Mouse (Mus musculus) embryo, embryonic 9.5 days (tissue): ENCODE data around the gene Bves.
A peak's percentile ranks its signal among the peaks of the same experiment; 100 is the strongest.
"Not testable (repeated sequence)": the region's sequence is repeated elsewhere in the genome, so short reads cannot be mapped to it uniquely, and the experiment has no call there.

Source experiments
- DNase-seq: peaks from one replicate; pipeline ENCODE4 v3.0.0-alpha.2; 2017; ENCODE audit errors: extremely low spot score

The Bves gene

GRCm38 (mm10) chr10:45335434-45336422 is at the start of gene Bves:
TSS of gene Bves (plus strand) at chr10:45335772.
- DNase-seq: peak; percentile 78

DNA sequence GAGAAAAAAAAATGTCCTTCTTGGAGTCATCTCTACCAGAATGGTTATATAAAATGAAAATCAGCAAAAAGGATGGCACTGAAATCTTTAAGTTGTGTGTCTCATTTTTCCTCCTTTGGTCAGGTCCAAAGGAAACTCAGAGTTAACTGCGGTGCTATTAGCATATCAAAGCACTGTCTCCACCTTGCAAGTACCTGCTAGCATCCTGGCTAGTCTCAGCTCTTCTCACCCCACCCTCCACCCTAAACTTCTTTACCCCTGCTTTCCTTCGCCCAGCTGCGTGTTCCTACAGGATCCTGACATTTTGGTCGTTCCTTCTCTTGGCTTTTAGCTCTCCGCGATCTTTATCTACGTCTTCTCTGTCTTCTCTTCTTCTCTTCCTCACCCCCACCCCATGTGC is 47.2 kb upstream of the Bves start:
- no peak for DNase-seq

GRCm38 (mm10) chr10:45289218-45290105 is 46.1 kb upstream of the Bves start:
- peak; percentile 60 for DNase-seq

GRCm38 (mm10) chr10:45290618-45291017 is 45.0 kb upstream of the Bves start:
- no peak for DNase-seq

- DNase-seq: not testable (repeated sequence)
Measured at GRCm38 (mm10) chr10:45292159-45292558, 43.4 kb upstream of the Bves start.

- DNase-seq: no peak
Measured at GRCm38 (mm10) chr10:45295093-45295492, 40.5 kb upstream of the Bves start.

- no peak for DNase-seq
Measured at GRCm38 (mm10) chr10:45298503-45298902, 37.1 kb upstream of the Bves start.

DNA sequence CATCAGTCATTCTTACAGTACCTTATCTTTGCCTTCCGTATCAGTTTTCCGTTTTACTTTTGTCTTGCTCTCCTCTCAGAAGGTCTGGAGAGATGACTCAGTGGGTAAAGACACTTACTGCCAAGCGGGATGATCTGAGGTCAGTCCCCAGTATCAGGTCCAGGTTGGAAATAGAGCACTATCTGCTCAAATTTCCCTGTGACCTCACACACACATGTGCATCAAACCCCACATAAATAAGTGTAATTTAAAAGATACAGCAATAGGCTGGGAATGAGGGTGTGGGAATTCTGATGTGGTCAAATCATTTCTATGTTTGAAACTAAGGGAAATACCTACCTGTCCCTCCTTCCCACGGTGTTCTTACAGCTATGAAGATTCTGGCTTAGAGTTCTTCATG is 36.1 kb upstream of the Bves start:
- no peak for DNase-seq

DNA sequence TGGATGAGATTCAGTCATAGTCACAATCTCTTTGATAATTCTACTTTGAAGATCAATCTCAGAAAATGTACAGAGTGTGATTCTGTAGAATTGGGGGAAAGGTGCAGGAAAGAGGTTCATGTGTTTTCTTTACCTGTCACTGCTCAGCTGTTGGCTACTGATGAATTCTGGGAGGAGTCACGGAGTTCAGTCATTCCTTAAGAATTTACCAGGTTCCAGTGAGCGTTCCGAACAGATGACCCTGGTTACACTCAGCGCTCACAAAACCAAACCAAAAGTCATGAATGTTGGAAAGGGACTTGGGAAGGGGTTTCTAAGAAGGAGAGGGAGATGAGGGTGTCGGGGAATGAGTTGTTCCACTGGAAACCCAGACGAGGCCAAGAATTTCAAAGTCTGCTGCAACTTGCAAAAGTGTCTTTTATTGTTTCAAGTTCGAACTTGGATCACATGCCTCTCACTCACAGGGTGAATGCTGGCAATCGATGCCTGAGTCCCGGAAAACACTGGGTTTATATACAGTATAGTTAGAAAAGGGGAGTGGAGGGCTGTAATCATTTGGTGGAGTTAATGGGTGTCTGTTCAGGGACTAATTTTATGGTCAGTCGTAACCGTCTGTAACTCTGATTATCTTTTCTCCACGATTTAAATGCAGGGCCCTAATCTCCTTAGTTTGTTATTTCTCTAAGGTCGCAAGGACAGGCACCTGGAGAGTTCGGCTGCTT is 32.1 kb upstream of the Bves start:
- DNase-seq: no peak

GRCm38 (mm10) chr10:45305173-45305572 is 30.4 kb upstream of the Bves start:
- DNase-seq: no peak

DNA sequence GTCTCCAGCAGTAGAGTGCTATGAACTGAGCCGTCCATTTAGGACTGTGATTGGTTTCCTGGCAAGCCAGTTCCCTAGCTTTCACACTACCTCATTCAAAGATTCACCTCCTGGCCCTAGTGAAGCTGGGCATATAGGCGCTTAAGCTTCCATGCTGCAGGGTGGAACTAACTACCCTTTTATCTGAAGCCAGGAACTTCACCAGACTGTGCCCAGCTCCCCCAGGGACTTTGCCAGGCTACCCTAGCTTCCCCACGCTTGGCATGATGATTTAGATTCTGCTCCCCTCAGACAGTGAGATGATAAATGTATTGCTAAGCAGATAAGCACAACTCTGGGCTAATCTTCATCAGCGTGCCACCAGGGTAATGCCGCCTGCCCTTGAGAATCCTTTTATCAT is 24.4 kb upstream of the Bves start:
- DNase-seq: no peak

DNA sequence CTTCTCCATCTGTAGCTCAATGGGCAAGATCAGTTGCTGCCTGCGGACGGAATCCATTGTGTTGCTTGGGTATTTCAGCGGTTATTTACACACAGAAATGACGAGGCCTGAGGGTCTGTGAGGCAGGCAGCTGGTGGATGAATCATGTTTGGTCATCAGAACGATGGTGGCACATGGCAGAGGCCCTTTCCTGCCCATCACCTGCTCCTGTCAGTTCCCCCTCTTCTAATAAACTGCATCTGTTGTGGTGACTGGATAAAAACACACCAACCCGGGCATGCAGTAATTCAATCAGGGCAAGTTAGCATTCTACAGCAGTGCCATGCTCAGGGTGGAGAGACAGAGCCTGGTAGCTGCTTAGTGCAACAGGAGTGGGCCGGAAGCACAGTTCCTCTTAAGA is 23.9 kb upstream of the Bves start:
- DNase-seq: no peak

DNA sequence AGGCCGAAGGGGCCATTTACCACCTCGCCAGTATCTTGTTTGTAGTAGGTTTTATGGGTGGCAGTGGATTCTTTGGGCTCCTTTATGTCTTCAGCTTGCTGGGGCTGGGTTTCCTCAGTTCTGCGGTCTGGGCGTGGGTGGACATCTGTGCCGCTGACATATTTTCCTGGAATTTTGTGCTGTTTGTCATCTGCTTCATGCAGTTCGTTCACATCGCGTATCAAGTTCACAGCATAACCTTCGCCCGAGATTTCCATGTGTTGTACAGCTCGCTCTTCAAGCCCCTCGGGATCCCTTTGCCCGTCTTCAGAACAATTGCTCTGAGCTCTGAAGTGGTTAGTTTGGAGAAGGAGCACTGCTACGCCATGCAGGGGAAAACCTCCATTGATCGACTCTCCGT is 20.7 kb upstream of the Bves start:
- no peak for DNase-seq

DNA sequence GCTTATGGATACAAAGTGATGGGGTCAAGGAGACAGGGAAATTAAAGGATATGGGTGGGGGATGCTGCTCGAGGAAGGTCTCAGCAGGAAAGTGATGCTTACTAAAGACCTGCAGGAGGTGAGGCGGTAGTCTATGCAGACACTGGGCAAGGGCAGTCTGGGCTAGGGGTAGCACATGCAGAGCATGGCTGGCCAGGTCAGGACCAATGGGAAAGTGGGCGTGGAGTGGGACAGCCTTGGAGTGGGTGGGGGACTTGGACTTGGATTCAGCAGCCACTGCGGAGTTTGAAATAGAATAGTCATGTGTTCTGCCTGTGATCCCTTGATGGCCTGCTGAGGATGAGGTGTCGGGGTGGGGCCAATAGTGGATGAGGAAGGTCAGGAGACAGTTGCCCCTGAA is 16.6 kb upstream of the Bves start:
- DNase-seq: no peak

- DNase-seq: no peak
Measured at GRCm38 (mm10) chr10:45320296-45320695, 15.3 kb upstream of the Bves start.

- no peak for DNase-seq
Measured at GRCm38 (mm10) chr10:45324159-45324558, 11.4 kb upstream of the Bves start.

- DNase-seq: no peak
Measured at GRCm38 (mm10) chr10:45328196-45329000, 7.2 kb upstream of the Bves start.

DNA sequence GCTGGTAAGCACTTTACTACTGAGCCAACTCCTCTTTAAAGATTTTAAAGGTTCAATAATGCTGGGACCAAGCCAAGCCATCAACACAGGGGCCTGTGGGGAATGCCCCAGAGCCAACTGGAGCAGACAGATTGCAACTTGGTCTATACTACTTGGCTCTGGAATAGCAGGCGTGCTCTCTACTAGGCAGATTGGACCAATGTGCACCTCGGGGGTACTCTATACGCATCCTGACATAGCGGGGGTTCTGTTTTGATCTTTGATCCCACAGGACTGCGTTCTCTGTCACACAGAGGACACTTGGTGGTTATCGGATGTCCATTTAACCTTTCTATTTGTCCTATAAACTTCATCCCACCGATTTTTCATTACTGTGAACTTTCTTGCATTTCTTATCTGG is 647 bp upstream of the Bves start:
- no peak for DNase-seq

DNA sequence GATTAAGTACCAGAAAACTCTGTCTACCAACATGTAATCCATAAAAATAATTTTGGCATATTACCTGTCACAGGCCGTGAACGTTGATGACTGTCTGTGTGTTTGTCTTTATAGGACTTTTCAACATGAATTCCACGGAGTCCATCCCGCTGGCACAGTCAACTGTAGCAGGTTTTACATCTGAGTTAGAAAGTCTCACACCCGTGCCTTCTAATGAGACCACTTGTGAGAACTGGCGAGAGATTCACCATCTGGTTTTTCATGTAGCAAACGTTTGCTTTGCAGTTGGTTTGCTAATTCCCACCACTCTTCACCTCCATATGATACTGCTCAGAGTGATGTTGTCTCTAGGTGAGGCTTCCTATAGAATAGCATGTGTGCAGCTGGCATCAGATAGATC is 3.5 kb downstream of the Bves start:
- DNase-seq: no peak

- no peak for DNase-seq
Measured at GRCm38 (mm10) chr10:45344381-45344780, 8.8 kb downstream of the Bves start.

DNA sequence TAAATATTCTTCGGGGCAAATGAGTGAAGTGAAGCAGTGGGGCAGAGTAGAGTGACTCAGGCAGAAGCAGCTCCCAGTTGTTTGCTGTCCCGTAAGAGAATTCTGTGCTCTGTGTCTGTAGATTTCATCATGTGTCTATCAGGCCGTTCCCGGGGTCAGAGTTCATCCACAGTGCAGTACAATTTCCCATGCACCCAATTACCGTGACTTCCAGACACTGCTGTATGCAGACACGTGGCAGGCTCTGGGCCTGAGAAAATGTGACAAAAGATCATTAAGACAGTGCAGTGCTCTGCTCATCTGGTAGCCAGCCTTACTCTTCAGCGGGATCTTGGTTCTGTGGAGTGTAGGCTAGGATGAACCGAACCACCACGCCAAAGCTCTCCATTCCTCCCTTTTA is 9.6 kb downstream of the Bves start:
- no peak for DNase-seq
